Mouse (Mus musculus): ENCODE results near the gene Lgals2.

Lgals2 gene

DNA sequence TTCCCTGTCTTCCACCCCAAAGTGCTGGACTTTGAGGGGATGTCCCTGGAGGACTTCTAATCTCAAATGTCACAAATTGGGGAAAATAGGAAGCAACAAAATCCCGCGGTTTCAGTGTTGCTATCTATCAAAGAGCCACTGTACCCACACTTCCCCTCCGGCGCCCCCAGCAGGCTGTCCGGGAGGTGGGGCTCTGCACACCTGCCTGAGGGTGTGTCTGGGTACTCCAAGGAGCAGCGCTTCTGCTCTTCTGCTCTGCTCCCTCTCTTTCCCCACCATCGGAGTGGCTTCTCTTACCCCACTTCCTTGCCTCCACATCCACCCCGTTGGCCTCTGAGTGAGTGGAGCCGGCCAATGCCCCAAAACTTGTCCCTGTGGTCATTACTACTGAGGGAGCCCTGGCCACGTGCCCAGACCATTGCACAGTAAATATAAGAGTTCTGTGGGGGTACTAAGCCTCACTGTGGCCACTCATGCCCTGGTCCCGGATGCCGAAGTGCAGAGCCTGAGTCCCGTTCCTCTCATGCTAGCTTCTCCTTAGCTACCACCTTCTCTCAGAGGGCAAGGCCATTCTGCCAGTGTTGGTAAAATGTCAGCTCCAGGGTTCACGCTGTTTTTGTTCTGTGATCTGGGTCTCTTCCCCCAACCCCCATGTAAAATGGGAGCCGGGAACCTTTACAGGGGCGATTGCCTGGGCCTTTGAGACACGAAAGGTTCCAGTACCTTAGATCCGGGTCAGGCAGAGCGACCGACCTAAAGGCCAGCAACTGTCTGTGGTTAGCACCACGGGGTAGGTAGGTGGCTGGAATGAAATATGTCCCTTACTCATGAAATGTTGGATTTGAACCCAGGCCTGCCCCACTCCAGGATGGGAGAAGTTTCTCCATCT is 11.5 kb downstream of the Lgals2 start:
- no peak for DNase-seq (ENCODE audit: low spot score in 2 of 2)

DNA sequence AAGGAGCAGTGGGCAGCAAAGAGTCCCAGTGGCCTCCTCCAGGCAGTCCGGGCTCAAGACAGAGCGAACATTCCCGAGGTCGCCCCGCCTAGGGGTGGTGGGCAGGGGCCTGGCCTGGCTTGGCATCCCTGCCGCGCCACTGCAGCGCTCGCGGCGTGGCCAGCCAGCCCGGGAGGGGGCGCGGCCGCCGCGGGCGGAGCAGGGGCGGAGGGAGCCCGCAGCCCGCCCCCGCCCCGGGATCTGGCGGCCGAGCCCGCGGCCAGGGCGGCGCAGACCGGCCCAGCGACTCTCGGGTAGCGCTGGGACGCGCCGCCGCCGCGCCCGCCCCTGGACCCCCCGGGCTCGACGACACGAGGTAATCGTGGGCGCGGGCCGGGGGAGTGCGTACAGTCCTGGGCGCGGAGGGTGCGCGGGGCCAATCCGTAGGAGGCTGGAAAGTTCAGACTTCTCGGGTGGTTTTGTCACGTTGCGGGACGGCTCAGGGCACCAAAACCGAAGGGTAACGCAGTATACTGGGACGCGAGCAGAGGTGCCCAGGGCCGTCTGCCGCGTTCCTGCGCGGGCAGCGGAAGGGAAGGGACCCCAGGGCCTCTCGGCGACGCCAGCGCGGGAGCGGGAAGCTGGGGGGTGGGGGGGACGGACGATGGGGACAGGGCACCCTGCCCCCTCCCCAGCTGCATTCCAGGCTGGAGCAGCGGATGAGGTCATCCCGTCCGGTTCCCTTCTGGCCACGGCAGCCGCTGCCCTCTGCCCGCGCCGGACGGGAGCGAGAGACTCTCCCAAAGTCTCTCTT is 12.8 kb downstream of the Lgals2 start, which contains the start of gene Cdc42ep1:
TSS of gene Cdc42ep1 (plus strand) at position 254 of the 793 bp plus-strand sequence.
- no peak for DNase-seq (ENCODE audit: low spot score in 2 of 2)

GRCm38 (mm10) chr15:78841161-78841790 is 14.1 kb downstream of the Lgals2 start:
- no peak for DNase-seq (ENCODE audit: low spot score in 2 of 2)

DNA sequence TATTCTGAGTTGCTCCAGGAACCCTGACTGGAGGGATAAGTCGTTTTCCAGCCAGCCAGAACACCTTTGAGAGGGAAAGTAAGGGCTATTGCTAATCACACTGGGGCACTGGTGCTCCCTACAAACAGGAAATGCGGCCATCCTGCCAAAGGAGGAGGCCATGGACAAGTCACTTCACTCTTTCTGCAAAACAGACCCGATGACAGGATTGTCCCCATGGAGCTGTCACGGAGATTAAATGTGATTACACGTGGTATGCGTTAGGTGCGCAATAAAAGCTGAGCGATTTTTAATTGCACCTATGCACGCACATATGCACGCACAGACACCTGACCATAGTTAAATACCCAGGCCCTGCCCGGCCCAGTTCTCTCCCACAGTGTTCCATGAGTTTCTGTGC is 14.6 kb downstream of the Lgals2 start:
- no peak for DNase-seq (ENCODE audit: low spot score in 2 of 2)

GRCm38 (mm10) chr15:78840241-78840640 is 15.1 kb downstream of the Lgals2 start:
- no peak for DNase-seq (ENCODE audit: low spot score in 2 of 2)

GRCm38 (mm10) chr15:78839744-78840143 is 15.6 kb downstream of the Lgals2 start:
- no peak for DNase-seq (ENCODE audit: low spot score in 2 of 2)

GRCm38 (mm10) chr15:78836086-78836621 is 19.2 kb downstream of the Lgals2 start:
- DNase-seq (ENCODE audit: low spot score in 2 of 2) = no peak

DNA sequence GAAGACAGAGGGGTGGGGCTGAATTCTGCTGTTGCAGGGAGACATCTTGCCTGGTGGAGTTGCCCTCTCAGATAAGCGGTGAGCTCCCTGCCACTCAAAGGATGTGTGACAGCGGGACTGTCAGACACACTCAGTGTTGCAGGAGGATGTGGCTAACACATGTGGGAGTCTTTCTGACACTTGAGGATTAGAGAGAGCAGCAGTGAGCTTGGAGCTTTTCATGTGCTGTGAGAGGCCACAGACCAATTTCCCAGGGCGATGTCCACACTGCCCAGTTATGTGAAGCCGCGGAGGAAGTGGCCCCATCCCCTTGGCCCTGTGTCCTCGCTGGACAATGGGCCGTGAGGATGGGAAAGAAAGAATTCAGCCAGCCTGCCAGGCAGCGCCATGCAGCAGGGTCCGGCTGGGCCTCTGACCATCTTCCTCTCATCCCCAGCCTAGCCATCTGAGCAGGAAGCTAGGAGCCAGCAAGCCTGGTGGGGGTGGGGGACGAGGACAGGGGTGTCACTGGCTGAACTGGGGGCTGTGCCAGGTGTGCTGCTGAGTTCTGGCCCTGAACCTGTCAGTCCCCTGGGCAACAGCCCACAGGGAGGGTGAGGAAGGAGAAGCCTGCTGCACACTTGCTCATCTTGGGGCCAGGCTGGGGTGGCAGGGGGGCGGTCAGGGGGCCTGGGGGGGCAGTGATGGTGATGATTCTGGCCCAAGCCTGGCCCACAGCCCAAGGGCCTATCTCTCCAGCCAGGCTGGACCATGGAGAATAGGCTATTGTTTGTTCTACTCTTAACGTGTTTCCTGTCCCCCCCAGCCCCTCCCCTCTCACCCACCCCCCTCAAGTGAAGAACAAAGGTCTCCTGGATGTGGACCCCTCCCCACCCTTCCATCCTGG is 19.9 kb downstream of the Lgals2 start:
- peak in 1 of 2 experiments; percentile 62 for DNase-seq (ENCODE audit: low spot score in 2 of 2)

DNA sequence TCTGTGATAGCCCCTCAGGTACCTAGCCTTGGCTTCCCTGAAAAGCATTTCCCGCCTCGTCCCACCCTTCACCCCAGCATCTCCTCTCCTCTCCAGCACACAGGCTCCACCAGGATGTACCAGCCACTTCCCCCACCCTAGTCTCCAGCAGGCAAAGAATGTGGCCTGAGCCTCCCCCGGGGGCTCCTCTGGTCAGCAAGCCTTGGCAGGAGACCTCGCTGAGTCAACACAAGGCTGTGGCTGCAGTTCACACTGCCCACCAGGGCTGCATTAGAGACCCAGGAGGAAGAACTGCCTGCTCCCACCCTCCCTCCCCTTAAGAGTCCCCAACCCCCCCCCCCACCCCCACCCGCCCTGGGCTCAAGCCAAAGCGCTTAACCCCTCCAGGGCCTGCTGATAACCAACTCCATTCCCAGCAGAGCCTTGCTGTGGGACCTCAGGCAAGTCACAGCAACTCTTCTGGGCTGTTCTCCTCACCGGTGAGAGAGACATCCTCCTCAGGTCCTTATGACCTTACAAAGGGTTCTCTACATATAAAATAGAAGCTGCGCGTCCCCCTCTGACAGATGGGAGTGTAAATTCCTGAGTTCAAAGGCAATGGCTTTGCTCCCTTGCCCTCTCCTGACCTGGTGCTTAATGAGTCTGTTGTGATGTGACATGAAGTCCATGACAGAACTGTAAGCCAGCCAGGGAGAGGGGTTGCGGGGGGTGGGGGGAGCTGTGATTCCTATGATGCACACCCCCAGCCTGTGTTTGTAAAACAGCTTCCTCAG is 20.9 kb downstream of the Lgals2 start:
- DNase-seq (ENCODE audit: low spot score in 2 of 2) = no peak

DNA sequence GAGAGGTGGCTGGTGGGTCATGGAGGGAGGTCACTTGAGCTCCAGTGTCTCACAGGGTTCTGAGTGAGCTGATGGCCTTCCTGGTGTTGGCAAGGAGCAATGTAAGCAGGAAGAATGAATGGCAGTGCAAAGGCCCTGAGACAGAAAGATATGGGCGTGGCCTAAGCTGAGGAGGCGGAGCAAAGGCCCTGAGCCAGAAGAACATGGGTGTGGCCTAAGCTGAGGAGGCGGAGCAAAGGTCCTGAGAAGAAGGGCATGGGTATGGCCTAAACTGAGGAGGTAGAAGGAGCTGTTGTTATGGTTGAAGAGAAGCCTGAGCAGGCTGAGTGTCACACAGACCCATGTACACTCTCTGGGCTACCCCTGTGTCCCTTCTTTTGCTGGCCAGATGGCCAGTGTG is 21.7 kb downstream of the Lgals2 start:
- no peak for DNase-seq (ENCODE audit: low spot score in 2 of 2)

GRCm38 (mm10) chr15:78832701-78833123 is 22.6 kb downstream of the Lgals2 start:
- peak; percentile 52 to 80 for DNase-seq (ENCODE audit: low spot score in 2 of 2)

GRCm38 (mm10) chr15:78831720-78832657 is 23.3 kb downstream of the Lgals2 start:
- no peak for DNase-seq (ENCODE audit: low spot score in 2 of 2)

GRCm38 (mm10) chr15:78830742-78831719 is 24.3 kb downstream of the Lgals2 start:
- DNase-seq (ENCODE audit: low spot score in 2 of 2) = no peak

- no peak for DNase-seq (ENCODE audit: low spot score in 2 of 2)
Observed at GRCm38 (mm10) chr15:78829636-78830035, 25.7 kb downstream of the Lgals2 start.

- DNase-seq (ENCODE audit: low spot score in 2 of 2) = no peak
Observed at GRCm38 (mm10) chr15:78828315-78828714, 27.0 kb downstream of the Lgals2 start.

DNA sequence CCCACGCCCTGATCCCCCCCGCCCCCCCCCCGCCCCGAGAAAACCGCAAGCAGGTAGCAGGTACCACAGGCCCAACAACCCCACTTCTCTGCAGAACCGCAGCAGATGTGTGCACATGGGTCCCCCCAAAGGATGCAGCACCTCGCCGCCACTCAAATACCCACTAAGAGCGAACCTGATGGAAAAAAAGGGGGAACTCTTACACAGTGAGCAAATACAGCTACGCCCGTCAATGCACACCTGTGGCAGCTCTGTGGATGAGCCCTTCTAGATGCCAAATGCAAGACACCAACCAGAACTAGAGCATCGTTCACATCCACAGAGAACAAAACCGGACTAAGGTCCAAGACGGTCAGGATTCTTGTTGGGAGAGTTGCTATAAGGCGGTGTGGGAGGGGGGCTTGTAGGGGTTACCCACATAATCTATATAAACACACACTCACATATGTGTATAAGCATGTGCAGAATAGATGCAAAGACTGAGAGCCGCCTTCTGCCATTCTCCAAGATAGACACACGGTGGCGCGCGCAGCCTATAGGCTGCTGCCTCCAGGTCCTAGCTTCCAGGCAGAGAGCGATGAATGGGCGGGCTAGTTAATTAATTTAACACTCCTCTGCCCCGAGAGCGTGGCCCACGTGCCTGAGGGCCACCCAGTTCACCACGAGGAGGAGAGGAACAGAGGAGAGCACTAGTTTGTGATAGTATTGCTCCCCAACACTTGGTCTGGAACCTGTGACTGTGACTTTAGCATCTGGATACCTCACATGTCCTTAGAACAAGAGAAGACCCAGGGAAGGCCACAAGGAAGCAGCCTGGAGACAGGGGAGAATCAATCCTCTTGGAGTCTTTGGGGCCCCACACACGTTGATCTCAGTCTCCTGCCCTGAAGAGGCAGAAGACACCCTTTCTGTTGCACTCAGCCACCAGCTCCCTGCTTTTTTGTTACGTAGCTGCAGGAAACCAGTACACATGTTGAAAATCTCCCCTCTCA is 28.8 kb downstream of the Lgals2 start:
- DNase-seq (ENCODE audit: low spot score in 2 of 2) = peak in 1 of 2 experiments; percentile 74

DNA sequence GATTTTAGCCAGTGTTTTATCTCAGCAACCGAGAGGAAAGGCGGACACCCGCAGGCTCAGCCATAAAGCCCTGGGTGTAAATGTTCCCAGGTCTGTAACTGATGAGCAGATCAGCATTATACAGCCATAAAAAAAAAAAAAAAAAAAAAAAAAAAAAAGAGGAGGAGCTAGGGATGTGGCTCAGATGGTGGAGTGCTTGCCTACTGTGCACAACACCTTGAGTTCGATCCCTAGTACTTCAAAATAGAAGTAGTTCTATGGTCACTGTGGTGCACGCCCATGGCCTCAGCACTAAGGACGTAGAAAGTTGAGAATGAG is 39.3 kb downstream of the Lgals2 start:
- DNase-seq (ENCODE audit: low spot score in 2 of 2) = no peak
